Comparison of ENCODE assay signal across 7 mouse cellular contexts in genomic region chrX:10992211-10993004, GRCm38 (mm10).
DNase-seq lines count a peak whose midpoint lies in the region; ATAC-seq lines count a peak whose summit lies in the region.

No protein-coding gene starts in this region.

- ATAC-seq in intestine, embryonic 14.5 days (replicated peaks; ENCODE audit: low FRiP score, low TSS enrichment, low read depth) = no peak
- ATAC-seq in limb, embryonic 12.5 days (ENCODE audit: insufficient number of reproducible peaks, insufficient read depth, low FRiP score, low TSS enrichment, low read depth) = no peak
- ATAC-seq in neural tube, embryonic 14.5 days (ENCODE audit: low read depth) = peak; percentile 77

- H3K27ac ChIP-seq in intestine, embryonic 14.5 days (ENCODE audit: low read depth) = peak overlapping the region; percentile 59; the same call in 1 of the 2 replicates
- peak overlapping the region; percentile 62 for H3K27ac ChIP-seq in limb, embryonic 12.5 days
- peak overlapping the region; percentile 60 for H3K27ac ChIP-seq in neural tube, embryonic 14.5 days (ENCODE audit: low read depth, low read length)

- no peak overlapping the region for H3K9ac ChIP-seq in intestine, embryonic 14.5 days (ENCODE audit: low read length)
- H3K9ac ChIP-seq in limb, embryonic 12.5 days (replicated peaks) = no peak overlapping the region; the same call in 1 of the 2 replicates
- 0 out of 2 replicates have a peak overlapping the region, but pooled peaks have one; percentile 25 for H3K9ac ChIP-seq in neural tube, embryonic 14.5 days (replicated peaks; ENCODE audit: low read depth, low read length)

- H3K36me3 ChIP-seq in intestine, embryonic 14.5 days (ENCODE audit: control insufficient read depth, insufficient read depth, low read length) = no peaks in the 10 kb centered on the region
- no peaks in the 10 kb centered on the region for H3K36me3 ChIP-seq in limb, embryonic 12.5 days
- no peaks in the 10 kb centered on the region for H3K36me3 ChIP-seq in neural tube, embryonic 14.5 days (ENCODE audit: control insufficient read depth, insufficient read depth, low read length)

- DNase-seq in adrenal gland, postnatal 36 days = peak; percentile 17 to 18
- DNase-seq in cerebellum, adult 9-10 months = peak; percentile 13
- peak; percentile 37 to 49 for DNase-seq in frontal cortex, postnatal 10 days (ENCODE audit: low spot score in 2 of 2)
- DNase-seq in intestine, embryonic 14.5 days (ENCODE audit: low spot score) = peak; percentile 59
- no peak for DNase-seq in urinary bladder, adult 18-20 months (ENCODE audit: low spot score in 2 of 2)

- no peaks in the 10 kb centered on the region for H3K4me1 ChIP-seq in intestine, embryonic 14.5 days (replicated peaks; ENCODE audit: control insufficient read depth, insufficient read depth, low read length)
- H3K4me1 ChIP-seq in limb, embryonic 12.5 days (replicated peaks) = peaks cover 22% of the 10 kb centered on the region
- H3K4me1 ChIP-seq in neural tube, embryonic 14.5 days (ENCODE audit: control insufficient read depth, insufficient read depth, low read length) = 0 out of 2 replicates have a peak, but pooled peaks cover 2% of the 10 kb centered on the region

- 27% methylated on average over 19 of the region's 19 CpGs for whole genome bisulfite sequencing in intestine, embryonic 14.5 days
- WGBS in limb, embryonic 12.5 days = 15% methylated on average over 19 of the region's 19 CpGs
- 18% methylated on average over 19 of the region's 19 CpGs for WGBS in neural tube, embryonic 14.5 days

- peak overlapping the region; percentile 32 for H3K4me2 ChIP-seq in intestine, embryonic 14.5 days (ENCODE audit: low read length)
- H3K4me2 ChIP-seq in limb, embryonic 12.5 days = peak overlapping the region; percentile 48
- H3K4me2 ChIP-seq in neural tube, embryonic 14.5 days (ENCODE audit: low read depth, low read length) = peak overlapping the region; percentile 41

- H3K9me3 ChIP-seq in intestine, embryonic 14.5 days (ENCODE audit: control insufficient read depth, low read length) = no peaks in the 10 kb centered on the region
- no peaks in the 10 kb centered on the region for H3K9me3 ChIP-seq in limb, embryonic 12.5 days
- no peaks in the 10 kb centered on the region for H3K9me3 ChIP-seq in neural tube, embryonic 14.5 days (ENCODE audit: control insufficient read depth, low read length)

- H3K4me3 ChIP-seq in intestine, embryonic 14.5 days (ENCODE audit: low read depth, low read length) = no peak overlapping the region
- peak overlapping the region; percentile 12; the same call in 1 of the 2 replicates for H3K4me3 ChIP-seq in limb, embryonic 12.5 days (replicated peaks)
- H3K4me3 ChIP-seq in neural tube, embryonic 14.5 days (ENCODE audit: low read depth, low read length) = 0 out of 2 replicates have a peak overlapping the region, but pooled peaks have one; percentile 1

- H3K27me3 ChIP-seq in intestine, embryonic 14.5 days (replicated peaks; ENCODE audit: control insufficient read depth, insufficient read depth, low read length) = 0 out of 2 replicates have a peak, but pooled peaks cover 4% of the 10 kb centered on the region
- peaks cover 24% of the 10 kb centered on the region for H3K27me3 ChIP-seq in limb, embryonic 12.5 days
- no peaks in the 10 kb centered on the region for H3K27me3 ChIP-seq in neural tube, embryonic 14.5 days (ENCODE audit: control insufficient read depth, insufficient read depth, low read length)

Comparison
In these comparisons a context has a peak if more than half of its experiments do, and no peak if none do; other contexts are left out.
1. DNase-seq: peak in adrenal gland, postnatal 36 days (2 of 2), cerebellum, adult 9-10 months (single experiment), frontal cortex, postnatal 10 days (2 of 2) and intestine, embryonic 14.5 days (single experiment); none in urinary bladder, adult 18-20 months (0 of 2).
2. Peak in every context shown above with its lines, with median percentiles within 50 percentile points of each other: H3K27ac ChIP-seq and H3K4me2 ChIP-seq.